Mouse (Mus musculus) neural tube, embryonic 10.5 days (tissue): ENCODE measurements around the gene Oaf.

Source experiments
- DNase-seq: peaks from one replicate; pipeline ENCODE4 v3.0.0-alpha.2; 2017; ENCODE audit warnings: low spot score; ENCODE audit errors: extremely low spot score

Oaf gene

DNA sequence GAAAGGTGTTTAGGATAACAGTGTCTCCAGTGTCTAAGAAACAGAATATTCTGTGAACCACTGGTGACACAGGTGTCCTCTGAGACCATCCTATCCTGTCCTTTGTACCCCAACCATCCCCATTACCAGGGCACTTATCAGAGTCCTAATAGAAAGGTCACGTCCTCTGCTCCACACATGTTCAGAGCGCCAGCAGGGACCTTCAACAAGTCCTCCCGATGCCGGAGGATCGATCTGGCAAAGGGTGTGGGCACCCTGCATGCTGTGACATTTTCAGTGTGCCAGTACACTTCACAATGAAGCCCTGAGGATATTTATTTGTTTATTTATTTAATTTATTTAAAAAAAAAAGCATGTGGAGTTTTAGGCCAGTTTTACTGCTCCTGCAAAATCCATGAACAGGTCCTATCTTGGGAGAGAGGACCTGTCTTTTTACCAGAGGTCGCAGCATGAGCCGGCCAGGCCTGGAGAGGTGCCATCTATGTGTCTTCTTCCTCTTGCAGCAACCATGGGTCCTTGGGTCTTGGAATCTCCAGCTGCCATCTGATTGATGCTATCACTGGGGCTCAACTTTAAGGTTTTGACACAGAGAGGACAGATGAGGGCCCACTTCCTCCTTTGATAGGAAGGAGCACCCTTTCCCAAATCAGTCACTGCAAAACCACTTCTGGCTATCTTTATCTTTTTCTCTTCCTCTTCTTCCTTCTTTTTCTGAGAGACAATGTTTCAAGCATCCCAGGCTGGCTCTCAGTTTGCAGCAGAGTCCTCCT, 6.3 kb upstream of the Oaf start:
- DNase-seq, result no peak

DNA sequence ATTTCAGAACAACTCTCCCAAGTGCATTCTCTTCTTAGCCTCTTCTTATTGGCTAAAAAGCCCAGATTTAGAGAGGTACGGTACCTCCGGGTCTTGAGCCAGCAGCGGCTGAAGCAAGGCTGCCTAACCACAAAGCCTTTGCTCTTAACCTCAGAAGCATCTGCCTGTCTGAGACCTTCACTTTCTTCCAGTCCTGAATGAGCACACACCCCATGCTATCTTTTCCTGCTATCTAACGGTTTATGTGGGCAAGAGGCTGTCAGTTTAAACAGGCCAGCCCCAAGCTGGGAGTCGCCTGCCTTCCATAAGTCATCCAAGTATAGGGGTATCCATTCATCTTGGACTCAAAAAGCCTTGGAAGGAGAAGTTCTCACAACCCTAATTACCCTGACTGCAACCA, 2.7 kb upstream of the Oaf start:
- DNase-seq, result no peak

- no peak for DNase-seq
Observed at GRCm38 (mm10) chr9:43241970-43242369, 2.3 kb upstream of the Oaf start.

DNA sequence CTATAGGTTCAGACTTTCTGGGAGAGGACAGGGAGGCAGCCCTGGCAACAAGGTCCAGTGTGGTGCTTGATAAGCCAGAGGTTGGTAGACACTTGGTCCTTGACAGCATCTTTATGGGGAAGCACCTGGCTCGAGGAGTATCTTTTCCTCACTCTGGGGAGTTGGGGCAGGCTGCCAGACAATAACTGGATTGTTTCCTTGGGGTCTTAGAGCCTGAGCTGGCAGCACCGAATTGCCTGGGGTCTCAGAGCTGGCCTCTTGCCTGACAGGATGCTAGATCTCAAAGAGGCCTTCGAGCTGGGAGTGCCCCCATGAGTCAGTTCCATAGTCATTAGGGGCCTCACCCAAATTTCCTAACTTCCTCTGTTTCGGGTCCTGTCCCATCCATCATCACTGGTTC, 1.6 kb upstream of the Oaf start:
- DNase-seq, result no peak

DNA sequence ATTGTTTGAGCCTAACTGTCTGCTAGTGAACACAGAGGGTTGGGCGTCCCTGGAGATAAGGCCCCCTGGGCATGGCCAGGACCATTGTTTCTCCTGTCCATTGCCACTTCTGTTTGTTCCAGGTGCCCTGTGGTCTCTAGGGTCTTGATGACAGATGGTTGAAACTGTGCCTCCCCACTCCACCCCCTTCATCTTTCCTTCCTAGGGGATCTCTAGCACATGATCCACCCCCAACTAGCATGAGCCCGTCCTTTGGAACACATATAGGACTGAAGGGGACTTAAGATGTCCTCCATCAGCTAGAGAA, 836 bp upstream of the Oaf start:
- no peak for DNase-seq

GRCm38 (mm10) chr9:43238631-43239545, 823 bp downstream of the Oaf start:
- peak; percentile 53 for DNase-seq

- DNase-seq, result no peak
Observed at GRCm38 (mm10) chr9:43238167-43238566, 1.5 kb downstream of the Oaf start.

- DNase-seq, result no peak
Observed at GRCm38 (mm10) chr9:43237111-43237775, 2.5 kb downstream of the Oaf start.

DNA sequence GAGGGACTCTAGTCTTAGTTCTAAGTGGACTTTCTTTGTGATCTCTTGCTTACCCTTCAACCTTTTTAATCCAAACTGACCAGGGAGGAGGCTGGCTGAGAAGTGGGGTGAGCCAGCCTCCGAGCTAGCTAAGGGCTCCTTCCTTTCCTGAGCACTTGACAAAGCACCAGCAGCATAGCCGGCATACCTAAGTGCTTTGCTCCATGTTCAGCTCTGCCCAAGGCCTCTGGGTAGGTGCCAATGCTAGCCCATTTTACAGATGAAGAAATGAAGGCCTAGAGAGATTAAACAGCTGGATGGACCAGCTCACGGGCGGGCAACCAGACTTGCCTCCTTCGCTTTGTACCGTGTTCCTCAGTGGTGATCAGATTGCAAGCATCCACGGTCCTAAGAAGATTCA, 3.1 kb downstream of the Oaf start:
- no peak for DNase-seq

- DNase-seq, result no peak
Observed at GRCm38 (mm10) chr9:43236106-43236505, 3.6 kb downstream of the Oaf start.

DNA sequence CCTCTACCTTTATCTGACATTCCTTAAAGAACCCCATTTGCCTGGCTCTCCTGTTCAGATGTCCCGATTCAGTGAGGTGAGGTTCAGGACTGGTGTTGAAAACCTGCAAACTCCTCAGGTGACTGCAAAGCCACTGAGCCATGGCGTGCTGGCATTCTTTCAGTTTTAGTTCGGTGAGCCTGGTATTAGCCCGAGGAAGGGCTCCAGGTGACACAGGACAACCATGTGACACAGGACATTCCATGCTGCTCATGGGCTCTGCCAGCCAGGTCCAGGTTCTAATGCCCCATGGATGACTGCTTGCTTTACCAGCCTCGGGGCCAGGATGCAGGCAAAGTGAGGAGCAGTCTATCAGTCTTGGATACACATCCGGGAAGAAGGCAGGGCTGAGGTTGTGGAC, 4.4 kb downstream of the Oaf start:
- no peak for DNase-seq

DNA sequence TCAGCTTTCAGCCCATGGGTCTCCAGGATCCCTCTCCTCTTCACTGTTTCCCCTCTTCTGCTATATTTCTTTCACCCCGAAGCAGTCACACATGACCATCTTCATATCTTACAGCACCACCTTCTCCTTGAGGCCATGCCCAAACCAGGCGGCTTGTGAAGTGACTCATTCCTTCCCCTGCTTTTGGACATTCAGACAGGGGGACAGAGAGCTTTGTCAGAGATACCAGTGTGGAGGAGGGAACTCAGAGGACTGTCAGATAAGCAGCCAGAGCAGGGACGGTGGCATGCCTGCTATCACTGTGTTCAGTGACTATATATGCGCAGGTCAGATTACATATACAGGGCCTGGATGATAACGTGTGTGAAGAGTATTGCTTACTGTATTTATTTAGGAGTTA, 5.2 kb downstream of the Oaf start:
- DNase-seq, result no peak

DNA sequence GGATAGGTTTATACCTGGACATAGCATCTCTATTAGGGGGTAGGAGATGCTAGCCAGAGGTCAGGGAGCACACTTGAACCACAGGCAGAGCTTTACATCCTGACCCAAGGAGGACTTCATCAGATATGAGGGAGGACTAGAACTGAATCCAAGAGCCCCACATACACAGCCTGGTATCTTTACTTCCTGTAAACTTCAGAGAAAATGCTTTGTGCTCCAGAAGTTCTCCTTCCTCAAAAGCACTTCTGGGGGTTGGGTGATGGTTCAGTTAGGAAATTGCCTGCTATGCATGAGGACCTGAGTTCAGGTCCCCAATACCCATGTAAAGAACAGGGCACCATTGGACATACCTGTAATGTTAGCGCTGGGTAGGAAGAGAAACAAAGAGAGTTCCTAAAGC, 6.2 kb downstream of the Oaf start:
- no peak for DNase-seq

DNA sequence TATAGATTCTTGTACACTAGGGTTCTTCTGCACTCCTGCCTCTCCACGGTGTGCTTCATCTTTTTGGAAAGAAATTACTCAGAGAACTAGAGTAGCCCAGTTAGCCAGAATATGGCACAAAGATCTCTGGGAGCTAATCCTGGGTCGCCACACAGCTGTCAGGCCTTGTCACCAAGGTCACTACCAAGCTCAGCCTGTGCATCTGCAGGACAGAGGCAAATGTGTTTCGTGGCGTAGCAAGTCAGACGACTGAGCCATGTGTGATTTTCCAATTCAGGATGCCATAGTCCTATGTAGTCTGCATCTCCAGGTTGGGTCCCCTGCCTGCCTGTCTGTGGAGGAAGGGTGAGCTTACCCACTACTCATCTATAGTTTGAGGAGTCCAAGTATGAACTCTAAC, 6.7 kb downstream of the Oaf start:
- no peak for DNase-seq

- no peak for DNase-seq
Observed at GRCm38 (mm10) chr9:43232286-43232685, 7.4 kb downstream of the Oaf start.

DNA sequence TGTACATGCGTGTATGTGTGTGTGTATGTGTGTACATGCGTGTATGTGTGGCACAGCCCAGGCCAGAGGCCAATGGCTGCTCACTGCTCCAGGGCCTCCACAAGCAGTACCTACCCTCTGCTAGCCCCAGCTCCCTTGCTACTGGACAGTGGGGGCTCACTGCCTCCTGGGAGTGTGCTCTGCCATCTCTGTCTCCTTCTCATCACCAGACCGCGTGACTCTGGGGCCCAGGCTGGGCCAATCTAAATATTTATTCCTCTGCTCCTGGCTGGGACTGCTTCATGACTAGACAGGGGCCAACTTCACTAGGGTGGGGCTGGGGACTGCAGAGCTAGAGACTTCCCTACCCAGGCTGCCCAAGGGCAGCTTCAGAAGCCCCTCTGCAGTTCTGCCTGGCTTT, 7.9 kb downstream of the Oaf start:
- no peak for DNase-seq

- DNase-seq, result no peak
Observed at GRCm38 (mm10) chr9:43230886-43231285, 8.8 kb downstream of the Oaf start.

GRCm38 (mm10) chr9:43229962-43230361, 9.7 kb downstream of the Oaf start:
- no peak for DNase-seq

GRCm38 (mm10) chr9:43229398-43229895, 10.3 kb downstream of the Oaf start:
- no peak for DNase-seq

DNA sequence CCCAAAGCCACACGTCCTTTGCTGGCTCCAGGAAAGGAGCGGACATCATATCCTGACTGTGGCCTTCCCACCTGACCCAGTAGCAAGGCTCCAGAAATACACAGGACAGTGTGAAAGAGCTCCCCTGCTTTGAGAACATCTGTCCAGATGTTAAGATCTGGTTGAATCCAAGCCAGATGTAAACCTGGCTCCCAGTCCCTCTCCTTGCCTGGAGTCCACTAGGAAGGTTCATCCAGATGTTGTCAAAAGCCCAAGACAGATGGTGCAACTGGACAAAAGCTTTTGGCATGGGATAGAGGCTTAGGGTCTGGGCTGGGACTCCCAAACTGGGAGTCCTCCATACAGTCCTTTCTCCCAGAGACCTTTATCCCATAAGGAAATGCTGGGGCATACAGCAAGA, 11.0 kb downstream of the Oaf start:
- DNase-seq, result no peak

DNA sequence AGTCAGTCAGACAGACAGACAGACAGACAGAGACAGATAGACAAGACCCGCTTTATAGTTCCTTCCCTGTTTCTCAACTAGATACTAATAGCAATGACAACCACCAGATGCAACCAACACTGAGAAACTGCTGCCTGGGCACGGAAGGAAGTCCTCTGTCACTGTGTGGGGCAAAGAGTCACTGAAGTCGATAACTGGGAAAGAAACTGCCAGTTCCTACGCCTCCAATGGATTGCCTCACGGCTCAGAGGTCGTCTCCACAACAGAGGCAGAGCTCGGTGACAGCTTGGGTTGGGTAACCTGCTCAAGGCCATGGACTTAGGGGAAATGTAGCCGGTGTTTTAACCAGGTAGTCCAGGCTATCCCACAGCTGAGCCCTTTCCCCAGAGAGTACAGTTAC, 12.1 kb downstream of the Oaf start:
- DNase-seq, result no peak

GRCm38 (mm10) chr9:43226573-43227160, 13.0 kb downstream of the Oaf start:
- DNase-seq, result no peak
